Mouse (Mus musculus) lung, adult 18-20 months (tissue): ENCODE data around the gene Stum.

ENCODE experiments used
- DNase-seq, 2 experiments: peaks; one replicate each; pipeline ENCODE4 v3.0.0; 2022; ENCODE audit warnings: mixed read lengths in 2 of 2

Stum gene

GRCm38 (mm10) chr1:180403694-180404606, 79.4 kb downstream of the Stum start:
- peak; percentile 84 to 88 for DNase-seq

GRCm38 (mm10) chr1:180403357-180403693, 80.0 kb downstream of the Stum start:
- no peak for DNase-seq

GRCm38 (mm10) chr1:180402481-180403081, 80.7 kb downstream of the Stum start:
- peak in 1 of 2 experiments; percentile 62 for DNase-seq

GRCm38 (mm10) chr1:180401725-180402124, 81.6 kb downstream of the Stum start:
- DNase-seq = peak; percentile 69 to 81

- no peak for DNase-seq
Measured at GRCm38 (mm10) chr1:180400691-180401455, 82.4 kb downstream of the Stum start.

GRCm38 (mm10) chr1:180398446-180398845, 84.9 kb downstream of the Stum start:
- no peak for DNase-seq

- DNase-seq = no peak
Measured at GRCm38 (mm10) chr1:180397734-180398133, 85.6 kb downstream of the Stum start.

- DNase-seq = no peak
Measured at GRCm38 (mm10) chr1:180393873-180394272, 89.4 kb downstream of the Stum start.

- DNase-seq = no peak
Measured at GRCm38 (mm10) chr1:180393017-180393797, 90.1 kb downstream of the Stum start.

- no peak for DNase-seq
Measured at GRCm38 (mm10) chr1:180392137-180392798, 91.0 kb downstream of the Stum start.

- DNase-seq = no peak
Measured at GRCm38 (mm10) chr1:180391575-180391945, 91.7 kb downstream of the Stum start.

- no peak for DNase-seq
Measured at GRCm38 (mm10) chr1:180390746-180391574, 92.3 kb downstream of the Stum start.

- peak; percentile 67 to 70 for DNase-seq
Measured at GRCm38 (mm10) chr1:180390321-180390731, 93.0 kb downstream of the Stum start.

GRCm38 (mm10) chr1:180389213-180389760, 94.0 kb downstream of the Stum start:
- peak; percentile 82 to 84 for DNase-seq

GRCm38 (mm10) chr1:180388481-180388880, 94.8 kb downstream of the Stum start:
- DNase-seq = peak in 1 of 2 experiments; percentile 63

- DNase-seq = no peak
Measured at GRCm38 (mm10) chr1:180387750-180388480, 95.4 kb downstream of the Stum start.

GRCm38 (mm10) chr1:180386951-180387749, 96.2 kb downstream of the Stum start:
- DNase-seq = peak; percentile 99

- no peak for DNase-seq
Measured at GRCm38 (mm10) chr1:180385308-180385707, 98.0 kb downstream of the Stum start.

GRCm38 (mm10) chr1:180384486-180384885, 98.8 kb downstream of the Stum start:
- DNase-seq = peak; percentile 79 to 86
